Mouse (Mus musculus): ENCODE data around the gene Mrpl40.

Gene Mrpl40

GRCm38 (mm10) chr16:18828630-18829029, 48.0 kb downstream of the Mrpl40 start:
- peak in 1 of 2 experiments; percentile 8 for DNase-seq

GRCm38 (mm10) chr16:18822925-18823324, 53.7 kb downstream of the Mrpl40 start:
- DNase-seq: no peak

- DNase-seq: no peak
These were observed 54.3 kb downstream of the Mrpl40 start for GRCm38 (mm10) chr16:18822356-18822755.

Measured in kidney, postnatal 36 days (tissue).